Mouse (Mus musculus) MEL (cell line): ENCODE results near the gene Tango2. TPM values are rescaled to one million over a fixed set of nuclear protein-coding genes. Genes with fewer than 3 reads are reported as not detected.

Experiments used
- DNase-seq: peaks from one replicate; pipeline ENCODE4 v3.0.0; 2011; ENCODE audit warnings: low read depth, low spot score
- H3K27ac ChIP-seq: 2 replicates; pipeline ENCODE4 v1.5.1; 2012; ENCODE audit warnings: low read depth, mild to moderate bottlenecking, control low read depth, low read length, moderate library complexity; ENCODE audit not compliant: control insufficient read depth
- H3K27me3 ChIP-seq, 2 experiments: fragments of 150-350 bp in 1 of 2; sonication (generic) in 1 of 2; 2 replicates each; pipeline ENCODE4 v1.6.1; 2012; ENCODE audit warnings: low read length in 2 of 2, mild to moderate bottlenecking in 2 of 2, improper control_type of control experiment in 1 of 2, moderate library complexity in 1 of 2; ENCODE audit not compliant: insufficient read depth in 2 of 2, control insufficient read depth in 1 of 2
- H3K36me3 ChIP-seq, 2 experiments: 2 replicates each; pipeline ENCODE4 v1.6.1; 2012 to 2014; ENCODE audit warnings: low read length in 2 of 2, improper control_type of control experiment in 1 of 2, inconsistent platforms in 1 of 2, mild to moderate bottlenecking in 1 of 2; ENCODE audit not compliant: insufficient read depth in 2 of 2, control insufficient read depth in 1 of 2
- H3K4me1 ChIP-seq, 2 experiments: fragments of 150-350 bp in 1 of 2; sonication (generic) in 1 of 2; 2 replicates each; pipeline ENCODE4 v1.6.1; 2012; ENCODE audit warnings: low read length in 2 of 2, improper control_type of control experiment in 1 of 2, mild to moderate bottlenecking in 1 of 2; ENCODE audit not compliant: insufficient read depth in 2 of 2, control insufficient read depth in 1 of 2
- H3K4me3 ChIP-seq, 2 experiments: fragments of 150-350 bp in 1 of 2; sonication (generic) in 1 of 2; 2 replicates each; pipeline ENCODE4 v1.5.1; 2012; ENCODE audit warnings: low read depth in 2 of 2, low read length in 2 of 2, mild to moderate bottlenecking in 2 of 2, moderate library complexity in 2 of 2, control low read depth in 1 of 2, improper control_type of control experiment in 1 of 2; ENCODE audit not compliant: control insufficient read depth in 1 of 2, insufficient read depth in 1 of 2
- H3K79me2 ChIP-seq: 2 replicates; pipeline ENCODE4 v1.6.1; 2012; ENCODE audit warnings: mild to moderate bottlenecking, low read length, moderate library complexity; ENCODE audit not compliant: control insufficient read depth, poor library complexity, insufficient read depth
- H3K9ac ChIP-seq: 2 replicates; pipeline ENCODE4 v1.6.1; 2012; ENCODE audit warnings: low read depth, mild to moderate bottlenecking, control low read depth, low read length, moderate library complexity; ENCODE audit not compliant: control insufficient read depth, poor library complexity, severe bottlenecking
- H3K9me3 ChIP-seq: fragments of 150-350 bp; sonication (generic); replicated peaks from 2 replicates; pipeline ENCODE4 v1.6.1; 2012; ENCODE audit warnings: mild to moderate bottlenecking, low read length, improper control_type of control experiment, moderate library complexity; ENCODE audit not compliant: insufficient read depth
- BHLHE40 ChIP-seq: IDR thresholded peaks from 2 replicates; pipeline ENCODE4 v1.6.1; 2012; ENCODE audit warnings: low read depth, mild to moderate bottlenecking, inconsistent platforms, low read length, improper control_type of control experiment, borderline replicate concordance
- CHD1 ChIP-seq: IDR thresholded peaks from 2 replicates; pipeline ENCODE4 v1.6.1; 2012; ENCODE audit warnings: low read depth, mild to moderate bottlenecking, inconsistent platforms, low read length, improper control_type of control experiment
- CHD2 ChIP-seq: IDR thresholded peaks from 2 replicates; pipeline ENCODE4 v1.6.1; 2011; ENCODE audit warnings: low read length, improper control_type of control experiment
- CTCF ChIP-seq, 3 experiments: IDR thresholded peaks in 2 of 3; conservative IDR thresholded peaks in 1 of 3; 2 replicates each; pipeline ENCODE4 v1.5.1; 2011 to 2012; ENCODE audit warnings: low read length in 3 of 3, low read depth in 2 of 3, mild to moderate bottlenecking in 2 of 3, improper control_type of control experiment in 1 of 3, inconsistent platforms in 1 of 3, mixed read lengths in 1 of 3, moderate library complexity in 1 of 3; ENCODE audit not compliant: control insufficient read depth in 1 of 3, insufficient read depth in 1 of 3, poor library complexity in 1 of 3, severe bottlenecking in 1 of 3
- ELF1 ChIP-seq: IDR thresholded peaks from 2 replicates; pipeline ENCODE4 v1.6.1; 2014; ENCODE audit warnings: low read depth, mild to moderate bottlenecking, inconsistent platforms, low read length, improper control_type of control experiment, moderate library complexity
- GABPA ChIP-seq: IDR thresholded peaks from 2 replicates; pipeline ENCODE4 v1.6.1; 2012; ENCODE audit warnings: low read depth, mild to moderate bottlenecking, inconsistent platforms, low read length, improper control_type of control experiment, moderate library complexity
- GATA1 ChIP-seq: IDR thresholded peaks from 2 replicates; pipeline ENCODE4 v1.6.1; 2011; ENCODE audit warnings: low read depth, low read length, improper control_type of control experiment
- HCFC1 ChIP-seq: IDR thresholded peaks from 2 replicates; pipeline ENCODE4 v1.6.1; 2012; ENCODE audit warnings: low read depth, mild to moderate bottlenecking, inconsistent platforms, low read length, improper control_type of control experiment, moderate library complexity
- KAT2A ChIP-seq: conservative IDR thresholded peaks from 2 replicates; pipeline ENCODE4 v1.6.1; 2012; ENCODE audit warnings: low read depth, low read length, improper control_type of control experiment, inconsistent platforms
- MAFK ChIP-seq: IDR thresholded peaks from 2 replicates; pipeline ENCODE4 v1.6.1; 2011; ENCODE audit warnings: low read depth, mild to moderate bottlenecking, low read length, improper control_type of control experiment, borderline replicate concordance
- MEF2A ChIP-seq: IDR thresholded peaks from 2 replicates; pipeline ENCODE4 v1.6.1; 2014; ENCODE audit warnings: low read depth, mild to moderate bottlenecking, inconsistent platforms, low read length, improper control_type of control experiment; ENCODE audit not compliant: poor library complexity, insufficient replicate concordance, severe bottlenecking; ENCODE audit errors: extremely low read depth
- MYB ChIP-seq: IDR thresholded peaks from 2 replicates; pipeline ENCODE4 v1.6.1; 2011; ENCODE audit warnings: mild to moderate bottlenecking, low read depth, low read length, improper control_type of control experiment
- NRF1 ChIP-seq: IDR thresholded peaks from 2 replicates; pipeline ENCODE4 v1.6.1; 2014; ENCODE audit warnings: low read depth, mild to moderate bottlenecking, inconsistent platforms, low read length, improper control_type of control experiment, moderate library complexity; ENCODE audit not compliant: poor library complexity, insufficient read depth, severe bottlenecking
- POLR2A ChIP-seq, 2 experiments: IDR thresholded peaks; 2 replicates each; pipeline ENCODE4 v1.6.1; 2011 to 2012; ENCODE audit warnings: low read length in 2 of 2, mild to moderate bottlenecking in 2 of 2, control low read depth in 1 of 2, improper control_type of control experiment in 1 of 2, low read depth in 1 of 2, moderate library complexity in 1 of 2; ENCODE audit not compliant: control insufficient read depth in 1 of 2, insufficient read depth in 1 of 2, poor library complexity in 1 of 2
- POLR2AphosphoS2 ChIP-seq: IDR thresholded peaks from 2 replicates; pipeline ENCODE4 v1.6.1; 2011; ENCODE audit warnings: low read length, improper control_type of control experiment
- POLR2AphosphoS5 ChIP-seq: IDR thresholded peaks from 2 replicates; pipeline ENCODE4 v1.6.1; 2012; ENCODE audit warnings: low read depth, borderline replicate concordance, mild to moderate bottlenecking, inconsistent platforms, low read length, moderate library complexity, mixed read lengths
- RAD21 ChIP-seq: IDR thresholded peaks from 2 replicates; pipeline ENCODE4 v1.6.1; 2011; ENCODE audit warnings: mild to moderate bottlenecking, low read depth, low read length, improper control_type of control experiment
- SMC3 ChIP-seq: IDR thresholded peaks from 2 replicates; pipeline ENCODE4 v1.6.1; 2011; ENCODE audit warnings: low read depth, low read length, improper control_type of control experiment
- TAL1 ChIP-seq: IDR thresholded peaks from 2 replicates; pipeline ENCODE4 v1.6.1; 2012; ENCODE audit warnings: mild to moderate bottlenecking, inconsistent platforms, low read length, moderate library complexity, mixed read lengths
- TCF12 ChIP-seq: IDR thresholded peaks from 2 replicates; pipeline ENCODE4 v1.6.1; 2014; ENCODE audit warnings: low read depth, mild to moderate bottlenecking, inconsistent platforms, low read length, improper control_type of control experiment, moderate library complexity
- USF1 ChIP-seq: IDR thresholded peaks from 2 replicates; pipeline ENCODE4 v1.6.1; 2014; ENCODE audit warnings: low read depth, mild to moderate bottlenecking, inconsistent platforms, low read length, improper control_type of control experiment, moderate library complexity
- ZKSCAN1 ChIP-seq: IDR thresholded peaks from 2 replicates; pipeline ENCODE4 v1.6.1; 2012; ENCODE audit warnings: low read depth, mild to moderate bottlenecking, inconsistent platforms, low read length, improper control_type of control experiment, moderate library complexity
- polyA plus RNA-seq, 2 experiments: library from polyadenylated mRNA; stranded (reverse) in 1 of 2; unstranded in 1 of 2; fragments of >175 nt in 1 of 2; fragments of >200 nt in 1 of 2; gene quantifications; 2 replicates each; pipeline versions ENCODE4 v1.2.1 to v1.2.4; 2012; ENCODE audit warnings: low replicate concordance in 2 of 2, low read depth in 1 of 2; ENCODE audit not compliant: insufficient read length in 2 of 2, insufficient read depth in 1 of 2, missing spikeins in 1 of 2
- total RNA-seq: library from RNA; depleted of rRNA; stranded (reverse); fragments of 300-350 nt; gene quantifications from 2 replicates; pipeline ENCODE4 v1.2.3, GENCODE M21; 2012

Gene Tango2
- total and polyA plus RNA-seq, 3 experiments: 55.9 to 98.3 TPM; not detected in 1

DNA sequence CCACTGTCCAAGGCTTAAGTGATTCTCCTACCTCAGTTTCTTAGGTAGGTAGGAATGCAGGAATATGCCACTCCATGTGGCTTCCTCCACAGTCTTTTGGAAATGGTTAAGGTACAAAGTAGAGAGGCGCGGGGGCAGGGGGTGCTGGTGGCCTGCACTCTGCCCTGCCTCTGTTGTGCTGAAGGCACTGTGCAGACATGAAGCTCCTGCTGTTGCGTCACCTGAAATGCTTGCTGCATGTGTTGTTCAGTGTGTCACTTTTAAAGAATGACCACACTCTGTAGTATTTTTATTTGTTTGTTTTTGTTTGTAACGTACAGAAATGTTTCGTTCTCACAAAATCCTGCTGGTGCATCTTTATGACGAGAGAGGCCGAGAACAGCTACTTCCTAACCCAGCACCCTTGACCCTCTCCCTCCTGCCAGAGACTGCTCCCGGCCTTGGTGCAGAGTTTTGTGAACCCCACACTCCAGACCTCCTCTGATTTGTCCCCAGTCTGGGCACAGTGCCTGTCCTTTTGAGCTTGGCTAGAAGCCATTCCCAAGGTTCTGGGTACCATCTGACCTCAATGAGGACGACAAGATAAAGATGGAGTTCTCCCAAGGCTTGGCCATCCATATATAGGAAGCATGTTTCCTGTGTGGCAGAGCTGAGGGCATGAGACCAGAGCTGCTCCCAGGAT lies 35.3 kb upstream of the Tango2 start:
- no peak overlapping the region for H3K9ac ChIP-seq
- H3K36me3 ChIP-seq: peaks cover 0 to 18% of the 10 kb centered on the region in 2 experiments; a peak in 2 of 4 replicates
- H3K27me3 ChIP-seq: no peaks in the 10 kb centered on the region
- no peaks in the 10 kb centered on the region for H3K9me3 ChIP-seq
- H3K4me1 ChIP-seq: peaks cover 8 to 18% of the 10 kb centered on the region in 2 experiments
- DNase-seq: no peak
- no peak overlapping the region for H3K4me3 ChIP-seq
- TF ChIP-seq SMC3 (no peak), POLR2A (IDR thresholded peaks at IDR 0.05; ENCODE audit: control insufficient read depth in 1 of 2, insufficient read depth in 1 of 2, low read depth in 1 of 2, low read length in 2 of 2, poor library complexity in 1 of 2) (no peak), CHD2 (no peak), BHLHE40 (no peak), MYB (no peak), ZKSCAN1 (no peak), GABPA (no peak), MEF2A (no peak), POLR2AphosphoS2 (no peak), CHD1 (no peak), RAD21 (no peak), GATA1 (no peak), HCFC1 (no peak), USF1 (no peak), CTCF (IDR thresholded peaks at IDR 0.05 in 2 of 3, conservative IDR thresholded peaks at IDR 0.05 in 1 of 3; ENCODE audit: control insufficient read depth in 1 of 3, insufficient read depth in 1 of 3, low read depth in 2 of 3, low read length in 3 of 3, poor library complexity in 1 of 3, severe bottlenecking in 1 of 3) (no peak), TCF12 (no peak), POLR2AphosphoS5 (no peak), KAT2A (no peak), ELF1 (no peak)
- TF ChIP-seq, all 39 proteins: peak for 0
- Histone ChIP-seq H3K27ac (no peak overlapping the region), H3K79me2 (no peaks in the 10 kb centered on the region)

DNA sequence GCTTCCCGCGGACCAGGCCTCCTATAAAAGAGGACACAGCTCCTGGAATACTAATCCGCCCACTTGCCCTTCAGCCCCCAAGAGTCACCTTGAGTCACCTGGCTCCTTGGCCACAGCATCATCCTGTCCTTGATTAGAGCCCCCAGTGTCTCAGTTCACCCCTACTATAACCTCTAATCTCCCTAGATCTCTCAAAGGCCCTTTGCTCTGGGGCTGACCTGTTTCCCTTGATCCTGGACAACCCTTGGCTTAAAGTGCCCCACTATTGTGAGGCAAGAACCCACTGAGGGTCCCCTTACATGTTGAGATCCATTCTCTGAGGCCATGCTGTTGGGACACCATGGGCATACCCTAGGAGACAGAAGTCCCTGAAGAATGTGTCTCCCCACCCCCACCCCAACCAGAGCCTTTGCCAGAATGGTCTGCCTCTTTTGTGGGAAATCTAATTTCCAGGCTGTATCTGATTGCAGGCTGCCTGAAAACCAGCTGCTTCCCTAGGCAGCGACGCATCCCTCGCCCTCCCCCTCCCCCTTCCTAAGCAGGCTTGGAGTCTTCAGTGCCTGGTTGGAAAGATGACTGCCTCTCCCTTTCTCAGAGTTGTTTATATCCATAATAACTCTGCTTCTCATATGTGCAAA lies 33.8 kb upstream of the Tango2 start:
- Histone ChIP-seq H3K4me1 (peaks cover 6 to 16% of the 10 kb centered on the region in 2 experiments; a peak in 3 of 4 replicates), H3K27me3 (no peaks in the 10 kb centered on the region), H3K4me3 (no peak overlapping the region), H3K9ac (no peak overlapping the region), H3K36me3 (peaks cover 0 to 14% of the 10 kb centered on the region in 2 experiments; a peak in 2 of 4 replicates), H3K27ac (no peak overlapping the region), H3K79me2 (no peaks in the 10 kb centered on the region), H3K9me3 (no peaks in the 10 kb centered on the region)
- TF ChIP-seq NRF1: no peak
- no peak for TF ChIP-seq CHD1
- TF ChIP-seq TAL1: no peak
- TF ChIP-seq POLR2A (IDR thresholded peaks at IDR 0.05; ENCODE audit: control insufficient read depth in 1 of 2, insufficient read depth in 1 of 2, low read depth in 1 of 2, low read length in 2 of 2, poor library complexity in 1 of 2): no peak
- TF ChIP-seq MAFK: no peak
- no peak for DNase-seq
